In genomic region chr13:113047018-113047417, GRCm38 (mm10) we compare ENCODE assay signal across 12 mouse cellular contexts. TPM values are rescaled to one million over a fixed set of nuclear protein-coding genes. Genes with fewer than 3 reads are reported as not detected.
DNase-seq lines count a peak whose midpoint lies in the region; ATAC-seq and TF ChIP-seq lines count a peak whose summit lies in the region.
"Had no signal": no experiment of that assay in that cellular context is flagged by ENCODE, and none has a peak within 500 bp of the region (broad histone marks: within the 10 kb centered on the region; RNA-seq: fewer than 3 reads in every experiment).

No protein-coding gene starts in this region.

- TF ChIP-seq CTCF in C2C12 (IDR thresholded peaks at IDR 0.05; ENCODE audit: control insufficient read depth, insufficient read depth, insufficient read length), result no peak
- no peak for TF ChIP-seq CTCF in forebrain, postnatal 0 days (IDR thresholded peaks at IDR 0.05; ENCODE audit: low read depth)

- peak overlapping the region; percentile 16 for H3ac ChIP-seq in C2C12 (ENCODE audit: control insufficient read depth, insufficient read length, low read depth)

- DNase-seq in heart, embryonic 10.5 days (ENCODE audit: low spot score), result peak; percentile 50
- no peak for DNase-seq in heart, postnatal 10 days
- DNase-seq in forebrain, postnatal 0 days, result no peak
- no peak for DNase-seq in spleen, adult 12 weeks (ENCODE audit: low spot score)
- no peak for DNase-seq in thymus, postnatal 25 days
- DNase-seq in thymus, postnatal 14 days, result no peak
- DNase-seq: kidney, postnatal 4 days; right cerebral cortex, postnatal 4 days had no signal

- intact Hi-C loops in heart, postnatal 10 days (cut with DNase I), result loop anchor here (5.0 to 10.0 kb wide), 2 partner anchors 570 to 628 kb away; partner anchors contain the start of gene Snx18

- H3K27ac ChIP-seq in heart, embryonic 10.5 days, result no peak overlapping the region
- no peak overlapping the region for H3K27ac ChIP-seq in forebrain, postnatal 0 days (ENCODE audit: low read depth, low read length)
- no peak overlapping the region for H3K27ac ChIP-seq in midbrain, embryonic 13.5 days

- H3K4me2 ChIP-seq in forebrain, postnatal 0 days (ENCODE audit: low read depth), result peak overlapping the region; percentile 55
- H3K4me2 ChIP-seq in midbrain, embryonic 13.5 days (replicated peaks), result no peak overlapping the region

- no peaks in the 10 kb centered on the region for H3K9me3 ChIP-seq in heart, embryonic 10.5 days
- H3K9me3 ChIP-seq in forebrain, postnatal 0 days (ENCODE audit: low read length), result no peaks in the 10 kb centered on the region
- H3K9me3 ChIP-seq in midbrain, embryonic 13.5 days, result no peaks in the 10 kb centered on the region
- H3K9me3 ChIP-seq: G1E had no signal

- peaks cover 13% of the 10 kb centered on the region; the same call in 1 of the 2 replicates for H3K4me1 ChIP-seq in heart, embryonic 10.5 days
- H3K4me1 ChIP-seq in forebrain, postnatal 0 days (ENCODE audit: insufficient read depth), result no peaks in the 10 kb centered on the region; the same call in 1 of the 2 replicates
- peaks cover 10% of the 10 kb centered on the region for H3K4me1 ChIP-seq in midbrain, embryonic 13.5 days (replicated peaks)

- no peak overlapping the region for H3K4me3 ChIP-seq in heart, embryonic 10.5 days
- H3K4me3 ChIP-seq in C2C12 (ENCODE audit: insufficient read depth, poor library complexity, severe bottlenecking), result no peak overlapping the region
- peak overlapping the region; percentile 38 for H3K4me3 ChIP-seq in forebrain, postnatal 0 days (ENCODE audit: low read depth, low read length)
- H3K4me3 ChIP-seq in midbrain, embryonic 13.5 days (replicated peaks), result no peak overlapping the region

- peaks cover 20% of the 10 kb centered on the region for H3K36me3 ChIP-seq in heart, embryonic 10.5 days
- H3K36me3 ChIP-seq in C2C12 (ENCODE audit: control insufficient read depth, insufficient read depth), result peaks cover 18% of the 10 kb centered on the region
- H3K36me3 ChIP-seq in forebrain, postnatal 0 days (ENCODE audit: insufficient read depth), result no peaks in the 10 kb centered on the region
- H3K36me3 ChIP-seq in midbrain, embryonic 13.5 days, result no peaks in the 10 kb centered on the region
- H3K36me3 ChIP-seq: G1E had no signal

- H3K79me2 ChIP-seq in C2C12 (ENCODE audit: control insufficient read depth, insufficient read depth), result peaks cover 36% of the 10 kb centered on the region

- ATAC-seq in forebrain, postnatal 0 days, result peak; percentile 50
- peak; percentile 76 for ATAC-seq in midbrain, embryonic 13.5 days

- 0 out of 2 replicates have a peak overlapping the region, but pooled peaks have one; percentile 18 for H3K9ac ChIP-seq in forebrain, postnatal 0 days
- no peak overlapping the region for H3K9ac ChIP-seq in midbrain, embryonic 13.5 days (replicated peaks)

- no peaks in the 10 kb centered on the region for H3K27me3 ChIP-seq in heart, embryonic 10.5 days (ENCODE audit: insufficient read depth, poor library complexity, severe bottlenecking)
- H3K27me3 ChIP-seq in C2C12 (ENCODE audit: control insufficient read depth, insufficient read depth, insufficient read length), result no peaks in the 10 kb centered on the region
- no peaks in the 10 kb centered on the region for H3K27me3 ChIP-seq in forebrain, postnatal 0 days (ENCODE audit: insufficient read depth, low read length)
- no peaks in the 10 kb centered on the region for H3K27me3 ChIP-seq in midbrain, embryonic 13.5 days

- H3K79me3 ChIP-seq in C2C12 (ENCODE audit: low read depth), result peaks cover 33% of the 10 kb centered on the region

TF ChIP-seq in C2C12, 6 proteins besides CTCF, POLR2A, EP300 and RAD21:
- TF ChIP-seq MYOD1 (IDR thresholded peaks at IDR 0.05; ENCODE audit: control insufficient read depth, insufficient read length, low read depth), result no peak
- no peak for TF ChIP-seq MAX (IDR thresholded peaks at IDR 0.05)
- TF ChIP-seq USF1 (IDR thresholded peaks at IDR 0.05; ENCODE audit: low read depth), result no peak
- TF ChIP-seq MYOG (IDR thresholded peaks at IDR 0.05; ENCODE audit: control insufficient read depth, extremely low read depth, insufficient read length), result no peak
- no peak for TF ChIP-seq FOSL1 (IDR thresholded peaks at IDR 0.05; ENCODE audit: insufficient read depth, low read length, poor library complexity, severe bottlenecking)
- no peak for TF ChIP-seq CEBPB (IDR thresholded peaks at IDR 0.05; ENCODE audit: low read depth)

RNA-seq across cellular contexts. Expression of gene Gpx8, which starts 0.8 kb away (rescaled TPM):
- 124 and 134 TPM in 2 replicates for polyA plus RNA-seq in heart, embryonic 10.5 days (2016; fragmentation: Nextera tagmentation; extraction: Ambion mirVana)
- 10 to 100 TPM; 49.0 to 59.0 TPM for total RNA-seq in heart, postnatal 10 days (2021)
- polyA plus RNA-seq in C2C12 (2012; fragmentation: generic; extraction: Trizol), result 210 TPM
- 27.3 and 28.3 TPM in 2 replicates for total RNA-seq in forebrain, postnatal 0 days (2014; rRNA removed)
- polyA plus RNA-seq in forebrain, postnatal 0 days (2015; fragmentation: Nextera tagmentation; extraction: Ambion mirVana), result 41.7 and 47.6 TPM in 2 replicates
- polyA plus RNA-seq in midbrain, embryonic 13.5 days (2015; fragmentation: Nextera tagmentation; extraction: Ambion mirVana), result 65.2 and 68.5 TPM in 2 replicates
- polyA plus RNA-seq: G1E had no signal

RNA-seq across cellular contexts. Expression of gene Cdc20b, which starts 12.1 kb away (rescaled TPM):
- not detected in 2 replicates for polyA plus RNA-seq in heart, embryonic 10.5 days (2016; fragmentation: Nextera tagmentation; extraction: Ambion mirVana)
- total RNA-seq in heart, postnatal 10 days (2021), result under 1 TPM in 1 of 2 experiments, not detected in 1; 0.17 TPM
- 0.04 TPM for polyA plus RNA-seq in C2C12 (2012; fragmentation: generic; extraction: Trizol)
- total RNA-seq in forebrain, postnatal 0 days (2014; rRNA removed), result 1.0 and 1.8 TPM in 2 replicates
- 0.31 and 0.97 TPM in 2 replicates for polyA plus RNA-seq in forebrain, postnatal 0 days (2015; fragmentation: Nextera tagmentation; extraction: Ambion mirVana)
- polyA plus RNA-seq in midbrain, embryonic 13.5 days (2015; fragmentation: Nextera tagmentation; extraction: Ambion mirVana), result 0.35 and 0.50 TPM in 2 replicates
- total RNA-seq: G1E; gastrocnemius, adult 8-10 months had no signal
- polyA plus RNA-seq: G1E had no signal

RNA-seq across cellular contexts. Expression of gene Mcidas, which starts 53.4 kb away (rescaled TPM):
- polyA plus RNA-seq in heart, embryonic 10.5 days (2016; fragmentation: Nextera tagmentation; extraction: Ambion mirVana), result 0.13 TPM in 1 of 2 replicates, not detected in the other
- not detected for total RNA-seq in heart, postnatal 10 days (2021)
- polyA plus RNA-seq in C2C12 (2012; fragmentation: generic; extraction: Trizol), result 0.02 TPM
- 0.85 and 1.8 TPM in 2 replicates for total RNA-seq in forebrain, postnatal 0 days (2014; rRNA removed)
- 0.75 and 1.9 TPM in 2 replicates for polyA plus RNA-seq in forebrain, postnatal 0 days (2015; fragmentation: Nextera tagmentation; extraction: Ambion mirVana)
- 0.35 and 0.89 TPM in 2 replicates for polyA plus RNA-seq in midbrain, embryonic 13.5 days (2015; fragmentation: Nextera tagmentation; extraction: Ambion mirVana)
- total RNA-seq: gastrocnemius, adult 8-10 months had no signal
- polyA plus RNA-seq: G1E had no signal

RNA-seq across cellular contexts. Expression of gene Gzma, which starts 53.8 kb away (rescaled TPM):
- polyA plus RNA-seq in heart, embryonic 10.5 days (2016; fragmentation: Nextera tagmentation; extraction: Ambion mirVana), result not detected in 2 replicates
- total RNA-seq in heart, postnatal 10 days (2021), result under 1 TPM in 1 of 2 experiments, not detected in 1; 0.60 TPM
- not detected for polyA plus RNA-seq in C2C12 (2012; fragmentation: generic; extraction: Trizol)
- 0.62 TPM in 1 of 2 replicates, not detected in the other for total RNA-seq in forebrain, postnatal 0 days (2014; rRNA removed)
- polyA plus RNA-seq in forebrain, postnatal 0 days (2015; fragmentation: Nextera tagmentation; extraction: Ambion mirVana), result 0.18 TPM in 1 of 2 replicates, not detected in the other
- polyA plus RNA-seq in midbrain, embryonic 13.5 days (2015; fragmentation: Nextera tagmentation; extraction: Ambion mirVana), result not detected in 2 replicates
- total RNA-seq: G1E; gastrocnemius, adult 8-10 months had no signal
- polyA plus RNA-seq: G1E had no signal

RNA-seq across cellular contexts. Expression of gene Ccno, which starts 59.4 kb away (rescaled TPM):
- 0.10 TPM in 1 of 2 replicates, not detected in the other for polyA plus RNA-seq in heart, embryonic 10.5 days (2016; fragmentation: Nextera tagmentation; extraction: Ambion mirVana)
- total RNA-seq in heart, postnatal 10 days (2021), result under 1 TPM; 0.14 to 0.37 TPM
- 7.6 TPM for polyA plus RNA-seq in C2C12 (2012; fragmentation: generic; extraction: Trizol)
- 3.0 and 6.8 TPM in 2 replicates for total RNA-seq in forebrain, postnatal 0 days (2014; rRNA removed)
- polyA plus RNA-seq in forebrain, postnatal 0 days (2015; fragmentation: Nextera tagmentation; extraction: Ambion mirVana), result 2.6 and 3.3 TPM in 2 replicates
- polyA plus RNA-seq in midbrain, embryonic 13.5 days (2015; fragmentation: Nextera tagmentation; extraction: Ambion mirVana), result 0.66 and 2.4 TPM in 2 replicates
- total RNA-seq: gastrocnemius, adult 8-10 months had no signal
- polyA plus RNA-seq: G1E had no signal
